In genomic region chr5:23782931-23783877, GRCm38 (mm10) we compare ENCODE assay signal across 8 mouse cellular contexts. TPM values are rescaled to one million over a fixed set of nuclear protein-coding genes. Genes with fewer than 3 reads are reported as not detected.
DNase-seq lines count a peak whose midpoint lies in the region; ATAC-seq and TF ChIP-seq lines count a peak whose summit lies in the region.

Pus7 (minus strand) TSS chr5:23783711.

- H3K9me3 ChIP-seq in hindbrain, embryonic 16.5 days (ENCODE audit: control insufficient read depth, low read length): no peaks in the 10 kb centered on the region

- no peak for TF ChIP-seq CTCF in left cerebral cortex, adult 2 months (IDR thresholded peaks at IDR 0.05)

- H3K4me3 ChIP-seq in hindbrain, embryonic 16.5 days (ENCODE audit: low read length): peak within 1 kb of the TSS; percentile 96
- H3K4me3 ChIP-seq in left cerebral cortex, adult 2 months: peak within 1 kb of the TSS; percentile 91

- no peaks in the 10 kb centered on the region for H3K27me3 ChIP-seq in hindbrain, embryonic 16.5 days (replicated peaks; ENCODE audit: control insufficient read depth, insufficient read depth, low read length)

- under 1% methylated on average over 62 of the region's 86 CpGs for WGBS in hindbrain, embryonic 16.5 days

- peak; percentile 48 to 77 for DNase-seq in cerebellum, postnatal 4 days (ENCODE audit: low spot score in 2 of 2)
- peak; percentile 78 for DNase-seq in gastrocnemius, adult 18-20 months (ENCODE audit: low spot score)
- peak; percentile 79 to 87 for DNase-seq in left cerebral cortex, adult 2 months (ENCODE audit: extremely low spot score in 1 of 2, low spot score in 2 of 2)
- DNase-seq in right cerebral cortex, adult 18-20 months: peak; percentile 87
- DNase-seq in urinary bladder, adult 2 months (ENCODE audit: low spot score): peak; percentile 71

- H3K36me3 ChIP-seq in hindbrain, embryonic 16.5 days (ENCODE audit: control insufficient read depth, insufficient read depth, low read length): no peaks in the 10 kb centered on the region

- H3K4me2 ChIP-seq in hindbrain, embryonic 16.5 days (ENCODE audit: low read length): peak within 1 kb of the TSS; percentile 76

- peak within 1 kb of the TSS; percentile 85 for H3K9ac ChIP-seq in hindbrain, embryonic 16.5 days (ENCODE audit: low read depth, low read length)

- peak; percentile 74 for ATAC-seq in activated CD4-positive, CD25-positive, alpha-beta regulatory T cell, adult 4 months
- ATAC-seq in hindbrain, embryonic 16.5 days: peak; percentile 93
- ATAC-seq in megakaryocyte, adult 5-6 weeks (ENCODE audit: poor library complexity, severe bottlenecking): peak; percentile 78

- intact Hi-C loops in left cerebral cortex, adult 2 months (cut with DNase I): no loop called here

- peaks cover 10% of the 10 kb centered on the region for H3K4me1 ChIP-seq in hindbrain, embryonic 16.5 days (ENCODE audit: control insufficient read depth, insufficient read depth, low read depth, low read length)

- peak within 1 kb of the TSS; percentile 71 for H3K27ac ChIP-seq in hindbrain, embryonic 16.5 days (ENCODE audit: low read depth, low read length)
- H3K27ac ChIP-seq in left cerebral cortex, adult 2 months: peak within 1 kb of the TSS; percentile 45

RNA-seq across cellular contexts. Expression of gene Pus7, which starts in this region (rescaled TPM):
- polyA plus RNA-seq in activated CD4-positive, CD25-positive, alpha-beta regulatory T cell, adult 4 months (2017; shearing (Covaris generic)): 1 to 10 TPM; 7.4 to 9.6 TPM
- 10 to 100 TPM; 11.3 to 12.5 TPM for total RNA-seq in gastrocnemius, adult 18-20 months (2021)
- polyA plus RNA-seq in hindbrain, embryonic 16.5 days (2015; fragmentation: Nextera tagmentation; extraction: Ambion mirVana): 17.2 and 17.9 TPM in 2 replicates
- total RNA-seq in left cerebral cortex, adult 2 months (2021): 10 to 100 TPM; 16.2 to 17.8 TPM
- 4.7 and 5.0 TPM in 2 replicates for total RNA-seq in megakaryocyte, adult 5-6 weeks (2015)
- total RNA-seq in megakaryocyte, adult 5-6 weeks (2017): 5.1 and 12.0 TPM in 2 replicates
- polyA plus RNA-seq in urinary bladder, adult 2 months (2012; rRNA removed): 21.7 and 27.2 TPM in 2 replicates

Comparison
In these comparisons a context has a peak if more than half of its experiments do, and no peak if none do; other contexts are left out.
1. Peak in every context shown above with its lines: DNase-seq, ATAC-seq, H3K4me3 ChIP-seq and H3K27ac ChIP-seq.